Mouse (Mus musculus): Measurements from ENCODE around the gene Wdr92.

Gene Wdr92

GRCm38 (mm10) chr11:17181807-17182206 is at the start of gene Wdr92:
Wdr92 (plus strand) TSS chr11:17182107.
- DNase-seq = no peak

- DNase-seq = no peak
These were observed 46.3 kb upstream of the Wdr92 start for GRCm38 (mm10) chr11:17135638-17136037.

DNA sequence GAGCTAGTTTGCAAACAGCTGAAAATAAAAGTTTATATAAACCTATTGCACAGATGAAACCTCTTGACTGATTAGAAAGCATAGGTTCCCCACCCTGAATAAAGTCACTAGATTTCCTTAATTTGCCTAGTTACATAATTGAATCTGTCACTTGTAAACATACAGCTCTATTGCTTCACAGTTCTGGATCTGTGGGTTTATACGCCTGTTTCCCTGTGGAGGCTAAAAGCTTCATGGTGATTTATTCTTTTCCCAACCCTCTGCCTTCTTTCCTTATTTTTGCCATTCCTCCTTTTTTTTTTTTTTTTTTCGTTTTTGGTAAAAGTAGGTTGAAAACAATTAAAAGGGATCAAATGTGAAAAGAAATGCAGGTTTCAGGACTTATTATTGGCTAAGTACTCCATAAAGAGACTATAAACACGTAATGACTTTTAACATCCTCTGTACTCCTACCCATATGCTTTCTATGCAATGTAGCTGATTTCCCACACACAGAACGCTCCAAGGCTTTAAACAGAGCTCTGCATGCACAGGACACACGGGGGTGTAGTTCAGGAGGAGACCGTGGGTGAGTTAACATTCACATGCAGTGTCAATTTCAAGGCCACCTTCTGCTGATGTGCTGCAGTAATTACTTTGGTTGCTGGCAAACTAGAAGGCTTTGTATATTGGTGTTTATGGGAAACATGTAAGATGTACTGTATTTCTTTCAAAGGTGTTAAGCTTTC is 43.4 kb upstream of the Wdr92 start:
- no peak for DNase-seq

DNA sequence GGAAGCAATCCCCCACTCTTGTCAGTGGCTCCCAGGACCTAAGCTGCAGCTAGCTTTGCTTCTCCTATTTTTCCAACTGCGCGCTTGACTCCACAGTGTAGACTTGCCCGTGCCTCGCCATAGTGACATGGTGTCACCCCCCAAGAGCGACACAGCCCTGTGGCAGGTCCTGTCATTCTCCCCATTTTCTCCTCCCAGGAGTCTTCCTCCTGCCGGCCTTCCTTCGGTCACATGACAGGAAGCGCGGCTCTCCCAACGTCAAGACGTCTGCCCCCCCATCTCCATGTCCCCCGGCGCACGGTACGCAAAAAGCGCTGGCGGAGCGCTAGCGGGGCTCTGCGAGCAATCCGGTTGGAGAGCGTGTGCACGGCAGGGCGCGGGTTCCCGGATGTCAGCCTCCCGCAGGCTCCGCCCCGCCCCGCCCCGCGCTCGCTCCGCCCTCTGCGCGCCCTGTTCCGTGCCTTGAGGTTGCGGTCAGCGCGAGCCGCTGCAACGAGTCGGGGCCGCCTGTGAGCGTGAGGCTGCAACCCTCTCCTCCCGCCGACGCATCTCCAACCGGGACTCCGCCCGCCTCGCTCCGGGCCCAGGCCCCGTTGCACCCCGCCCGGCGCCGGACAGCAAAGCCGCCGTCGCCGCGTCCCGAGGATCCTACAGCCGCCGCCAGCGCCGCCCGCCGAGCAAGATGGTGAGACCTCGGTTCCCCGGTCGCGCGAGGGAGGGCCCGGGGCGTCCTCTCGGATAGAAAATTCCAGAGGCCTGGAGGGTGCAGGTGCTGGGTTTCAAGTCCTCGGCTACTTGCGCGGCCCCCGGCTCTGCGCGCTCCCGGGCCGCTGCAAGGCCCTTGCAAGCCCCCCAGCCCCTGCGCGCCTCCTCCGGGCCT is 22.8 kb upstream of the Wdr92 start, which contains the start of gene Ppp3r1:
Ppp3r1 (plus strand) TSS at position 406 of the 880 bp plus-strand sequence.
- DNase-seq = peak; percentile 97 to 98

GRCm38 (mm10) chr11:17159738-17160241 is 22.1 kb upstream of the Wdr92 start:
- DNase-seq = peak; percentile 23 to 49

GRCm38 (mm10) chr11:17160242-17160641 is 21.7 kb upstream of the Wdr92 start:
- peak; percentile 74 to 77 for DNase-seq

GRCm38 (mm10) chr11:17163956-17164355 is 18.0 kb upstream of the Wdr92 start:
- peak in 1 of 2 experiments; percentile 14 for DNase-seq

- no peak for DNase-seq
These were observed 15.3 kb upstream of the Wdr92 start for GRCm38 (mm10) chr11:17166627-17167026.

GRCm38 (mm10) chr11:17169262-17169661 is 12.6 kb upstream of the Wdr92 start:
- no peak for DNase-seq

DNA sequence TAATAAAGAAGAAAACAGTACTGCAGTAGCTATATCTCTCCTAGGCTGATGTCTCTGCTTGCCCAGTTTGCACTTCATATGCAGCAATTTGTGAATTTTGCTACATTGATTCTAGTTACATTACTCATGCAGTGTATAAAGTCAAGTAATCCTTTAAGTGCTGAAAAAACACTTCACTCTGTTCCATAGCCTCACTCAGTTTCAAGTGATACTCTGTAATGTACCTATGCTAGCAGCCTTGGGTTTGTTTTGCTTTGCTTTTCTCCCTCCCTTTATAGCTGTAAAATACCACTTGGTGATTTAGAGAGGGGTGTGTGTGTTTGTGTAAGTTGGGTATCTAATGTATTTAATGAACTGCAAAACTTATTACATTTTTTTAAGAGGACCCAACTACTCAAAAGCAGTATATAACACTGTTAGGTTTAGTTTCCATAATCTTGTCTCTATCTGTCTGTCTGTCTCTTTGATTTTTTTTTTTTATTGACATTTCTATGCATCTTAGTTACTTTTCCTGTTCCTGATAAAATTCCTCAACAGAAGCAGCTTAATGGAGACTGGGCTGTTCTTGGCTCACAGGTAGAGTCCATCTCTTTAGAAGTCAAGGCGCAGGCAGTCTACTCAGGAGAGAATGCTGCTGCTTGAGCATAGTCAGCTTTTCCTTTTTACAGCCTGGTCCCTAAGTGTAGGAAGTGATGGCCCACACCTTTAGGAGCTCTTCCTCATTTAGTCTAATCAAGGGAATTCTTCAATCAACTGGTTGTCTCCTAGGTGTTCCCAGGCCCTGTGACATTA is 10.8 kb upstream of the Wdr92 start:
- no peak for DNase-seq

DNA sequence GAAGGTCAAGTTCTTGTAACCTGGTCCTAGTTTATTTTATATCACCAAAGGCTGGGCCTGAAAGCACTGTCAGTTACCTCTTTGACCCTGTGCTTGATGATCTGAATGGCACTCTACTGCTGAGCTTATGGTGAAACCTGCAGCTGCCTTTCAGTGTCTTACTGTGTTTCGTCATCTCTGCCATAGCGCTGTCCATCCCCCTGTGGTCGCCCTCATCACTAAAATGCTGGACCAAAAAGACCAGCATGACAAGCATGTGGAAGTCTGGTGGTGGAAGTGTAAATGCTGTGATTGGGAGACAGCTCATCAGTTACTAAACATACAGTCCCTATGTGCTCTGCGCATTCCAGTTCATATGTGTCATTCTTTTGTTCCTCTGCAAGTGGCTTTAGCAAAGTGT is 9.6 kb upstream of the Wdr92 start:
- no peak for DNase-seq

- no peak for DNase-seq
These were observed 5.3 kb upstream of the Wdr92 start for GRCm38 (mm10) chr11:17176638-17177037.

DNA sequence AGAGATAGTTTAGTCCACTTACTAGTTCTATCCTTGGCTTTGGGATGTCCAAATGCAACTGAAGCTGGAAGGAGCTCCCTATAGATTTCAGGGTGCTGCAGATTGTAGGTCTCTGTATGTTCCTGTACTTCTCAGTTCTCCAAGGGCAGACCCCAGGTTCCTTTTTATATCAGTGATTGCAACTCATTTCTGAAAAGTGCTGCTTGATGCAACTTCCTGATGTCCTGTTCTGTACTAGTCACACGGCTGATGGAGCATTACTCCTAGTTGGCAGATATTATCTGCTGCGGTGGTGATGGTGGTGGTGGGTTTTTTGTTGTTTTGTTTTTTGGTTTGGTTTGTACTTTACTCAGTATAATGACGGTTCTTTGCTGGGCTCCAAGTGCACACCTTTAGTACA is 1.2 kb upstream of the Wdr92 start:
- DNase-seq = no peak

DNA sequence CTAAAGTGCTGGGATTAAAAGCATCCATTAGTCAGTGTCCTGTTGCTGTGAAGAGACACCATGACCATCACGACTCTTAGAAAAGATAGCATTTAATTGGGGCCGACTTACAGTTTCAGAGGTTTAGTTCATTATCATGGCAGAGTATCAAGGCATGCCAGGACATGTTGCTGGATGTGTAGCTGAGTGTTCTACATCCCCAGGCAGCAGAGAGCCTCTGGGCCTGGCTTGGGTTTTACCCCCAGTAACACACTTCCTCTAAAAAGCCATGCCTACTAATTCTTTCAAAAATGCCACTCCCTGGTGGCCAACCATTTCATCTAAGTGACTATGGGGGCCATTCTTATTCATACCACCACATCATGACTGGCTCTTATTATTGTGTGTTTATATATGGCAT is 1.3 kb downstream of the Wdr92 start:
- no peak for DNase-seq

DNA sequence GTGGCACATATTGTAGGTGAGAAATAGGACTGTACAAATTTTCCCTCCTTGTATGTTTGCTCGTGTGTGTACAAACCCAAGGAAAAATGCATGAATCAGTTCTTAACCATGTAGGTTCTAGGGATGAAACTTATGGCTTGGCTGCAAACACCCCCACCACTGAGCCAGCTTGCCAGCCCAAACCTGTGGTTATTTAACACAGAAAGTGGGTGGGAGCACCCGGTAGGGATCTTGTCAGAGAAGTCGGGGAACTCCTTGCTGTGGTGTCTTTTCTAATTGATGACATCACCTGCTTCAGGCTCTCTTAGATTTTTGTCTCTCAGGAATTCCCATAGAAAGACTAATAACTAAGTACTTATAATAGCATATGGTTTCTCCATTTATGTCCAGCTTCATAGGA is 5.7 kb downstream of the Wdr92 start:
- DNase-seq = no peak

- no peak for DNase-seq
These were observed 6.9 kb downstream of the Wdr92 start for GRCm38 (mm10) chr11:17188786-17189185.

- peak; percentile 20 to 45 for DNase-seq
These were observed 10.4 kb downstream of the Wdr92 start for GRCm38 (mm10) chr11:17192151-17192844.

GRCm38 (mm10) chr11:17199170-17199569 is 17.3 kb downstream of the Wdr92 start:
- no peak for DNase-seq

- DNase-seq = no peak
These were observed 18.1 kb downstream of the Wdr92 start for GRCm38 (mm10) chr11:17199840-17200501.

GRCm38 (mm10) chr11:17200936-17201335 is 19.0 kb downstream of the Wdr92 start:
- no peak for DNase-seq

DNA sequence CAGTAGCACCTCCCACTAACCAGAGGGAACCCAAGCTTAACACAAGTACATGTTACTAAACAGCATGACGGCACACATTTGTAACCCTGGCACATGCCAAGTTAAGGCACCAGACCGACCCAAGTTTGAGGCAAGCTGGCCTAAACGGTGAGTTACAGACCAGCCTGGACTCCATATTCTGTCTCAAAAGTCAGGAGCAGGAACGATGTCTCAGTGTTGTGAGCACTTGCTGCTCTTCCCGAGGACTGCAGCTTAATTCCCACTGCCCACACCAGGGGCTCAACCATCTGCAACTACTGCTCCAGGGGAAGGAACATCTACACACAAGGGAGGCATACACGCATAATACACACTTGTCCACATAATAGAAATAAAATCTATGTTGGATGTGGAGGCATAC is 20.6 kb downstream of the Wdr92 start:
- DNase-seq = no peak
